Mouse (Mus musculus) olfactory bulb, adult 2 months (tissue): ENCODE results near the gene Prdx2. TPM values are rescaled to one million over a fixed set of nuclear protein-coding genes. Genes with fewer than 3 reads are reported as not detected.

Experiments
- H3K27ac ChIP-seq: fragments of 200-500 bp; 2 replicates; pipeline ENCODE4 v1.5.1; 2012; ENCODE audit warnings: low read depth, low read length; ENCODE audit not compliant: insufficient read depth
- H3K4me1 ChIP-seq: fragments of 200-500 bp; 2 replicates; pipeline ENCODE4 v1.6.1; 2012; ENCODE audit warnings: low read length; ENCODE audit not compliant: control insufficient read depth, insufficient read depth
- H3K4me3 ChIP-seq: fragments of 200-500 bp; 2 replicates; pipeline ENCODE4 v1.5.1; 2012; ENCODE audit warnings: mild to moderate bottlenecking, low read depth, low read length, moderate library complexity; ENCODE audit not compliant: insufficient read depth
- CTCF ChIP-seq: fragments of 200-500 bp; IDR thresholded peaks from 2 replicates; pipeline ENCODE4 v1.5.1; 2012; ENCODE audit warnings: low read depth, mild to moderate bottlenecking, low read length, moderate library complexity; ENCODE audit not compliant: insufficient read depth
- POLR2A ChIP-seq: fragments of 200-500 bp; IDR thresholded peaks from 2 replicates; pipeline ENCODE4 v1.6.1; 2012; ENCODE audit warnings: mild to moderate bottlenecking, low read depth, low read length, moderate library complexity; ENCODE audit not compliant: insufficient read depth
- WGBS: fragments of 180-500 bp; shearing (Covaris S2); methylation state at CpG from one replicate; pipeline ENCODE4 v1.1.7; 2018; 5-methylcytosine and 5-hydroxymethylcytosine counted together
- polyA plus RNA-seq: library from polyadenylated mRNA; stranded (reverse); fragments of >200 nt; gene quantifications from 2 replicates; pipeline ENCODE4 v1.2.4, GENCODE M21; 2012; ENCODE audit warnings: low replicate concordance; ENCODE audit not compliant: missing spikeins, insufficient read depth, insufficient read length

The Prdx2 gene
- polyA plus RNA-seq, 1 experiment, result not detected

DNA sequence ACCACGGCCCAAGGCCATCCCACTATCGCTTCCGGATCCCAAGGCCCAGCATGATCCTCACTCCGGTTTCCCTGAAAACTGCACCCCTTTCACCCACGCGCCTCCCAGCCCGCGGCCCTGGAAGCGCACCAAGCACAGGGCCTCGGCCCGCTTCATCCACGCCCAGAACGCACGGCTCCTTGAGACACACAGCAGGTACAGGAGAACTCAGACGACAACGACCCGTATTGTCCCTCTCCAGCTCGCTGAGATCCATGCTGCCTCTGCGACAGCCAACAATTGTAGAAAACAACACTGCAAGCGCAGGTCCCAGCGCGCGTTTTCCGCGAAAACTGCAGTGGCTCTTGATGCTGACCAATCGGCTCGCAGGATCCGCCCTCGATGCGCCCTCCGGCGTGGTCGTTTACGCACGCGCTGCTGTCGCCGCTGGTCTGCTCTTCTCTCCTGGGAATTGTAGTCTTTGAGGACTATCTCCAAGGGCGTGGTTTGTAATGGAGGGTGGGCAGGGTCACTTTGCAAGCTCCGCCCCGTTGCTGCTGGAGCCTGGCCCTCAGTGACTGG lies 3.6 kb upstream of the Prdx2 start:
- TF ChIP-seq CTCF, result no peak
- TF ChIP-seq POLR2A, result 0 out of 2 replicates have a peak, but pooled peaks have one; percentile 35
- WGBS, result under 1% methylated on average over 41 of the region's 41 CpGs

DNA sequence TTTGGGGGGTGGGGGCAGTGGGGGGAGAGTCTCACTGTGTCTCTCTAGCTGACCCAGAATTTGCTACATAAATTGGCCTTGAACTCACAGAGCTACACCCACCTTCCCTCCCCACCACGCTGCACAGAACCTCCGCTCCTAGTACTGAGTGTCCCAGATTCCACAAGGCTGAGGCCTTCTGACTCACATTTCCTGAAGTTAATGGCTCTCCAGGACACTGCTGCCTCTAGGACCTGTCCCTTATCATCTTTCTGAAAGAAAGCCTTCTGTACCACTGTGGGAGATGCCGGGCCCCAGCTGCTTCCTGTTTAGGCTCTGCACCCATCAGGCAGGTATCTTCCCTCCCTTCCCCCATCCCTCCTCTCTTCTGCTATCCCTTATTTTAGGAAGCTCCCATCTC lies 2.8 kb upstream of the Prdx2 start:
- Histone ChIP-seq H3K4me1 (peaks cover 14% of the 10 kb centered on the region), H3K27ac (no peak overlapping the region), H3K4me3 (no peak overlapping the region)
- 71% methylated on average over 3 of the region's 3 CpGs for WGBS
- no peak for TF ChIP-seq CTCF
- no peak for TF ChIP-seq POLR2A

More for the DNA sequence above, 3.6 kb upstream of the Prdx2 start:
- Histone ChIP-seq H3K4me1 (peaks cover 8% of the 10 kb centered on the region), H3K4me3 (peak overlapping the region; percentile 72), H3K27ac (no peak overlapping the region)

DNA sequence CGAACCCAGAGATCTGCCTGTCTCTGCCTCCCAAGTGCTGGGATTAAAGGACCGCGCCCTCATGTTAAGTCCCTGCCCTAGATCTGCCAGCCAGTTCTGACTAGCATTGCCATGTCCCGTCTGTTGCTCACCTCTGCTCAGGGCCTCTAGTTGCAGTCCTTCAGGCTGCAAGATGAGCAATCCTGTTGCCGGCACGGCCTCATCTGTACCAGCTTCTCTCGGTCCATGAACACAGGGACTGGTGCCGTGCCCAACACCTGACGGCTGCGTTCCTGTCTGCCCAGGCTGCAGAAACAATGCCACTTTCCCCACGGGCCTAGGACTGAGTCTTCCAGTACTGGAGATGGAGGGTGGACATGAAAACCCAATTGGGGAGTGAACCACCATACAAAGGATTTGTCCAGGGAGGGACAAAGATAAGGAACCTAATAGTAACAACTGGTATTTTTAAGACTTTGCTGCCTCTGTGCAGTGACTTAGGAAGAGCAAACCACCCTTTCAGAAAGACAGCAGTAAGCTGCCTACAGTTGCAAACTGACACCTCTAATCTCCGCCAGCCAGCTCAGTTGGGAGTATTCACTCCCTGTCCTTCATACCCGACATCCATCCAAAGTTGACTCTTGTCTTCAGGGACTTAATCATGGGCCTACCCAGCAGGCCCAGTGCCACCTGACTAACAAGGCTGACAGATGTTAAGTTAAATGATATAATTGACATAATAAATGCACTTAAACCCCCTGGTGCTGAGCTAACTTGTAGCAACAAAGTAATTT lies 1.7 kb upstream of the Prdx2 start:
- TF ChIP-seq POLR2A (no peak), CTCF (no peak)
- H3K4me3 ChIP-seq, result no peak overlapping the region
- WGBS, result 88% methylated on average over 13 of the region's 13 CpGs
- peaks cover 14% of the 10 kb centered on the region for H3K4me1 ChIP-seq
- no peak overlapping the region for H3K27ac ChIP-seq

DNA sequence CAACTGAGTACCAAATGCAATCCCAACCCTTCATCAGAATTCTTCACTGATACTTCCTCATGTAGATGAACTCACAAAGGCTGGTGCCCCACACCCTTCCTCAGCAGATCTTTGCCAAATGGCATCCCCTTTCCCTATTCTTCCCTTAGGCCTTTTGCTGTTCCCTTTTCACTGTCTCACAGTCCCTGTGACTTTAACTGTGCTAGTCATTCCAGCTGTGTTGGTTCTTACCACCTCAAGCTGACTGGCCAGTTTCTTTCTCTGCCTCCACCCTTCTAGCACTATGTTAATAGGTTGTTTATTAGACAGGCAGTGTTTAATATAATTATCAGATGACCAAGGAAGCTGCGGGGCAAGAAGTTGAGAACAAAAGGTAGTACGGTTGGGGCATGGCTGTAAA lies 737 bp upstream of the Prdx2 start:
- WGBS, result 6% methylated on average over 2 of the region's 2 CpGs
- TF ChIP-seq POLR2A (no peak), CTCF (no peak)
- no peak overlapping the region for H3K27ac ChIP-seq
- peak overlapping the region; percentile 63; the same call in 1 of the 2 replicates for H3K4me3 ChIP-seq
- peaks cover 14% of the 10 kb centered on the region for H3K4me1 ChIP-seq

DNA sequence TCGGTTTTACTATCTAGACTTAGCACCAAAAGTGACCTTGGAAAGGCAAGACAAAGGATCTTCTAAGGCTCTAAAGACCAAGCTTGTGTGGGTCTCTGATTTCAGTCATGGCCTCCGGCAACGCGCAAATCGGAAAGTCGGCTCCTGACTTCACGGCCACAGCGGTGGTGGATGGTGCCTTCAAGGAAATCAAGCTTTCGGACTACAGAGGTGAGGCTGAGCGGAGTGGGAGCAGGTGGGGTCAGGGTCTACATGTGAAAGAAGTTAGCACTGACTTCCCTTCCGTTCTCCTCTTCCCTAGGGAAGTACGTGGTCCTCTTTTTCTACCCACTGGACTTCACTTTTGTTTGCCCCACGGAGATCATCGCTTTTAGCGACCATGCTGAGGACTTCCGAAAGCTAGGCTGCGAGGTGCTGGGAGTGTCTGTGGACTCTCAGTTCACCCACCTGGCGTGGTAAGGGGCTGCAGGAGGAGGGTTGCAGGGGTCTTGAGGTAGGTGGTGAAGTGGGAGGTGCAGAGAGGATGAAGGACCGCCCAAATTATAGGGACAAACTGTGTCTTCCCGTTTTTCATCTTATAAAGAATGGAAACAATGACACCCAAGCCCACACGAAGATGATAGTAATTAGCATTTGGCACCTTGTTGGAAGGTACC lies 876 bp downstream of the Prdx2 start:
- under 1% methylated on average over 21 of the region's 21 CpGs for WGBS
- Histone ChIP-seq H3K27ac (peak overlapping the region; percentile 71), H3K4me3 (peak overlapping the region; percentile 63), H3K4me1 (peaks cover 11% of the 10 kb centered on the region)
- TF ChIP-seq POLR2A (no peak), CTCF (no peak)

DNA sequence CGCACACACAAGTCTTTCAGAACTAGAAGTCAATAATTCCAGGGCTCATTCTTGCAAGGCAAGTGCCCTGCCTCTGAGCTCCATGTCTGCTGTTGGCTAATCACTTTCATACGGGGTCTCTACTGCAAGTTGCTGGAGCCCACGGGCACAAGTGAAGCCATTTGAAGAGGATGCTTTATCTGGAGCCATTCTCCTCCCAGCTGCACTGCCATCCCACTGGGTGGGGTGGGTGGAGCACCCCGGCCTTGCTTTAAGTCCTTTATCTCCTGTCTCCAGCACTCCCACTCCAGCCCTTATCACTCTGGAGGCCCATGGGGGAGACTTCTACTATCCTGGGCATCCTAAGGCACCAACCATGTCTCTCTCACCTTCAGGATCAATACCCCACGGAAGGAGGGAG lies 1.5 kb downstream of the Prdx2 start:
- Histone ChIP-seq H3K4me1 (peaks cover 10% of the 10 kb centered on the region), H3K27ac (no peak overlapping the region), H3K4me3 (no peak overlapping the region)
- no peak for TF ChIP-seq POLR2A
- TF ChIP-seq CTCF, result no peak
- WGBS, result 32% methylated on average over 5 of the region's 5 CpGs

DNA sequence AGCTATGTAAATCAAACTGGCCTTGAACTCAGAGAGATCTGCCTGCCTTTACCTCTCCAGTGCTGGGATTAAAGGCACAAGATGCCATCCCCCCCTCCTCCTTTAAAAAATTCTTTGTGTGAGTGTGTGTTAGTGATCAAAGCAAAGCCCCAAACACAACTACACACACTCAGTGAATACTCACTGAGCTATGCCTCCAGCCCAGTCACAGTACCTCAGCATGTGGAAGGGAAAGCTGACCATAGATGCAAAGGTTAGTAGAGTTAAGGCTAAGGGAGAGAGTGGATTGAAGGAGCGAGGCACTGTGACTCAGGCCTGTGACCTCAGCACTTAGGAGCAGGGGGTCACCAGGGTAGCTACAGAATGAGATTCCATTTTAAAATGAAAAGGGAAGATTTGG lies 3.7 kb downstream of the Prdx2 start:
- H3K4me1 ChIP-seq, result peaks cover 17% of the 10 kb centered on the region
- no peak overlapping the region for H3K4me3 ChIP-seq
- WGBS, result 94% methylated on average over 1 of the region's 1 CpGs
- TF ChIP-seq POLR2A (no peak), CTCF (no peak)
- H3K27ac ChIP-seq, result no peak overlapping the region

GRCm38 (mm10) chr8:84973803-84974542 lies 4.6 kb downstream of the Prdx2 start:
- H3K27ac ChIP-seq, result no peak overlapping the region
- 39% methylated on average over 4 of the region's 4 CpGs for WGBS
- H3K4me1 ChIP-seq, result peaks cover 19% of the 10 kb centered on the region
- TF ChIP-seq CTCF, result no peak
- no peak for TF ChIP-seq POLR2A
- no peak overlapping the region for H3K4me3 ChIP-seq
